Mouse (Mus musculus): Measurements from ENCODE around the gene 1700025G04Rik. TPM values are rescaled to one million over a fixed set of nuclear protein-coding genes. Genes with fewer than 3 reads are reported as not detected.

Gene 1700025G04Rik
- total and polyA plus RNA-seq, 2 experiments from 2014 or later: 24.9 to 32.4 TPM

- WGBS: 87% methylated on average over 4 of the region's 4 CpGs
- Histone ChIP-seq H3K9ac (replicated peaks; ENCODE audit: low read length) (no peak overlapping the region), H3K36me3 (ENCODE audit: insufficient read depth, low read length) (no peaks in the 10 kb centered on the region), H3K4me2 (ENCODE audit: low read depth, low read length) (no peak overlapping the region), H3K4me3 (ENCODE audit: low read length) (no peak overlapping the region), H3K27ac (no peak overlapping the region), H3K4me1 (ENCODE audit: insufficient read depth, low read length) (peaks cover 7% of the 10 kb centered on the region), H3K27me3 (ENCODE audit: insufficient read depth, low read length) (no peaks in the 10 kb centered on the region), H3K9me3 (ENCODE audit: low read length) (no peaks in the 10 kb centered on the region)
- no peak for TF ChIP-seq CTCF (IDR thresholded peaks at IDR 0.05; ENCODE audit: low read depth)
- DNase-seq (ENCODE audit: low spot score) (no peak), ATAC-seq (no peak)
Measured at GRCm38 (mm10) chr1:151990615-151991014, 99.3 kb downstream of the 1700025G04Rik start.

GRCm38 (mm10) chr1:151988713-151989112 is 101.2 kb downstream of the 1700025G04Rik start:
- Histone ChIP-seq H3K9ac (replicated peaks; ENCODE audit: low read length) (no peak overlapping the region), H3K27me3 (ENCODE audit: insufficient read depth, low read length) (no peaks in the 10 kb centered on the region), H3K36me3 (ENCODE audit: insufficient read depth, low read length) (no peaks in the 10 kb centered on the region), H3K4me3 (ENCODE audit: low read length) (no peak overlapping the region), H3K27ac (peak overlapping the region; percentile 11; the same call in 1 of the 2 replicates), H3K4me2 (ENCODE audit: low read depth, low read length) (no peak overlapping the region), H3K9me3 (ENCODE audit: low read length) (no peaks in the 10 kb centered on the region), H3K4me1 (ENCODE audit: insufficient read depth, low read length) (peaks cover 11% of the 10 kb centered on the region)
- DNase-seq (ENCODE audit: low spot score): no peak
- no peak for TF ChIP-seq CTCF (IDR thresholded peaks at IDR 0.05; ENCODE audit: low read depth)
- 83% methylated on average over 7 of the region's 7 CpGs for WGBS
- no peak for ATAC-seq

- Histone ChIP-seq H3K4me1 (ENCODE audit: insufficient read depth, low read length) (peaks cover 13% of the 10 kb centered on the region), H3K27me3 (ENCODE audit: insufficient read depth, low read length) (no peaks in the 10 kb centered on the region), H3K4me3 (ENCODE audit: low read length) (no peak overlapping the region), H3K9ac (replicated peaks; ENCODE audit: low read length) (no peak overlapping the region), H3K36me3 (ENCODE audit: insufficient read depth, low read length) (no peaks in the 10 kb centered on the region), H3K4me2 (ENCODE audit: low read depth, low read length) (no peak overlapping the region), H3K27ac (no peak overlapping the region), H3K9me3 (ENCODE audit: low read length) (no peaks in the 10 kb centered on the region)
- DNase-seq (ENCODE audit: low spot score): no peak
- ATAC-seq: no peak
- WGBS: 90% methylated on average over 8 of the region's 8 CpGs
- TF ChIP-seq CTCF (IDR thresholded peaks at IDR 0.05; ENCODE audit: low read depth): no peak
Measured at GRCm38 (mm10) chr1:151988066-151988465, 101.9 kb downstream of the 1700025G04Rik start.

- no peaks in the 10 kb centered on the region for H3K9me3 ChIP-seq (ENCODE audit: low read length)
- peak; percentile 48 for DNase-seq (ENCODE audit: low spot score)
- 59% methylated on average over 11 of the region's 11 CpGs for WGBS
Measured at GRCm38 (mm10) chr1:151986024-151986778, 103.7 kb downstream of the 1700025G04Rik start.

GRCm38 (mm10) chr1:151985056-151985455 is 104.9 kb downstream of the 1700025G04Rik start:
- no peaks in the 10 kb centered on the region for H3K9me3 ChIP-seq (ENCODE audit: low read length)
- DNase-seq (ENCODE audit: low spot score): no peak
- ATAC-seq: no peak
- peaks cover 13% of the 10 kb centered on the region for H3K4me1 ChIP-seq (ENCODE audit: insufficient read depth, low read length)
- no peaks in the 10 kb centered on the region for H3K27me3 ChIP-seq (ENCODE audit: insufficient read depth, low read length)
- H3K36me3 ChIP-seq (ENCODE audit: insufficient read depth, low read length): no peaks in the 10 kb centered on the region
- H3K27ac ChIP-seq: no peak overlapping the region
- no peak for TF ChIP-seq CTCF (IDR thresholded peaks at IDR 0.05; ENCODE audit: low read depth)
- no peak overlapping the region for H3K4me3 ChIP-seq (ENCODE audit: low read length)
- H3K9ac ChIP-seq (replicated peaks; ENCODE audit: low read length): no peak overlapping the region
- no peak overlapping the region for H3K4me2 ChIP-seq (ENCODE audit: low read depth, low read length)
- whole genome bisulfite sequencing: 81% methylated on average over 1 of the region's 1 CpGs

More at GRCm38 (mm10) chr1:151986024-151986778, 103.7 kb downstream of the 1700025G04Rik start:
- H3K27me3 ChIP-seq (ENCODE audit: insufficient read depth, low read length): no peaks in the 10 kb centered on the region
- ATAC-seq: 0 out of 2 replicates have a peak, but pooled peaks have one; percentile 15
- no peak overlapping the region for H3K4me3 ChIP-seq (ENCODE audit: low read length)
- no peak overlapping the region for H3K9ac ChIP-seq (replicated peaks; ENCODE audit: low read length)
- TF ChIP-seq CTCF (IDR thresholded peaks at IDR 0.05; ENCODE audit: low read depth): no peak
- H3K27ac ChIP-seq: no peak overlapping the region
- H3K4me1 ChIP-seq (ENCODE audit: insufficient read depth, low read length): peaks cover 13% of the 10 kb centered on the region
- no peak overlapping the region for H3K4me2 ChIP-seq (ENCODE audit: low read depth, low read length)
- no peaks in the 10 kb centered on the region for H3K36me3 ChIP-seq (ENCODE audit: insufficient read depth, low read length)

- Histone ChIP-seq H3K9me3 (ENCODE audit: low read length) (no peaks in the 10 kb centered on the region), H3K4me1 (ENCODE audit: insufficient read depth, low read length) (peaks cover 13% of the 10 kb centered on the region), H3K4me2 (ENCODE audit: low read depth, low read length) (no peak overlapping the region), H3K4me3 (ENCODE audit: low read length) (no peak overlapping the region), H3K9ac (replicated peaks; ENCODE audit: low read length) (no peak overlapping the region), H3K36me3 (ENCODE audit: insufficient read depth, low read length) (no peaks in the 10 kb centered on the region), H3K27me3 (ENCODE audit: insufficient read depth, low read length) (no peaks in the 10 kb centered on the region), H3K27ac (no peak overlapping the region)
- ATAC-seq (no peak), DNase-seq (ENCODE audit: low spot score) (no peak)
- 19% methylated on average over 4 of the region's 4 CpGs for WGBS
- TF ChIP-seq CTCF (IDR thresholded peaks at IDR 0.05; ENCODE audit: low read depth): no peak
Measured at GRCm38 (mm10) chr1:151983991-151984390, 105.9 kb downstream of the 1700025G04Rik start.

- no peaks in the 10 kb centered on the region for H3K9me3 ChIP-seq (ENCODE audit: low read length)
- no peak overlapping the region for H3K4me2 ChIP-seq (ENCODE audit: low read depth, low read length)
- DNase-seq (ENCODE audit: low spot score): no peak
- no peak for TF ChIP-seq CTCF (IDR thresholded peaks at IDR 0.05; ENCODE audit: low read depth)
- H3K36me3 ChIP-seq (ENCODE audit: insufficient read depth, low read length): no peaks in the 10 kb centered on the region
- H3K4me1 ChIP-seq (ENCODE audit: insufficient read depth, low read length): 0 out of 2 replicates have a peak, but pooled peaks cover 6% of the 10 kb centered on the region
- WGBS: 76% methylated on average over 7 of the region's 7 CpGs
- H3K27me3 ChIP-seq (ENCODE audit: insufficient read depth, low read length): no peaks in the 10 kb centered on the region
- no peak for ATAC-seq
- no peak overlapping the region for H3K4me3 ChIP-seq (ENCODE audit: low read length)
- no peak overlapping the region for H3K9ac ChIP-seq (replicated peaks; ENCODE audit: low read length)
- no peak overlapping the region for H3K27ac ChIP-seq
Measured at GRCm38 (mm10) chr1:151980498-151980897, 109.4 kb downstream of the 1700025G04Rik start.

Data from hindbrain, postnatal 0 days (tissue).